Mouse (Mus musculus) thymus, adult 2 months (tissue): Measurements from ENCODE around the gene Kmt2b.

ENCODE experiments used
- CTCF ChIP-seq: fragments of 200-500 bp; IDR thresholded peaks from 2 replicates; pipeline ENCODE4 v1.5.1; 2012; ENCODE audit warnings: mild to moderate bottlenecking, control low read depth, low read length, moderate library complexity, borderline replicate concordance; ENCODE audit not compliant: control insufficient read depth, poor library complexity, insufficient read depth; ENCODE audit errors: extremely low read depth
- POLR2A ChIP-seq: fragments of 200-500 bp; IDR thresholded peaks from 2 replicates; pipeline ENCODE4 v1.6.1; 2012; ENCODE audit warnings: mild to moderate bottlenecking, low read length, control low read depth, moderate library complexity; ENCODE audit not compliant: control insufficient read depth, poor library complexity, insufficient read depth; ENCODE audit errors: extremely low read depth

DNA sequence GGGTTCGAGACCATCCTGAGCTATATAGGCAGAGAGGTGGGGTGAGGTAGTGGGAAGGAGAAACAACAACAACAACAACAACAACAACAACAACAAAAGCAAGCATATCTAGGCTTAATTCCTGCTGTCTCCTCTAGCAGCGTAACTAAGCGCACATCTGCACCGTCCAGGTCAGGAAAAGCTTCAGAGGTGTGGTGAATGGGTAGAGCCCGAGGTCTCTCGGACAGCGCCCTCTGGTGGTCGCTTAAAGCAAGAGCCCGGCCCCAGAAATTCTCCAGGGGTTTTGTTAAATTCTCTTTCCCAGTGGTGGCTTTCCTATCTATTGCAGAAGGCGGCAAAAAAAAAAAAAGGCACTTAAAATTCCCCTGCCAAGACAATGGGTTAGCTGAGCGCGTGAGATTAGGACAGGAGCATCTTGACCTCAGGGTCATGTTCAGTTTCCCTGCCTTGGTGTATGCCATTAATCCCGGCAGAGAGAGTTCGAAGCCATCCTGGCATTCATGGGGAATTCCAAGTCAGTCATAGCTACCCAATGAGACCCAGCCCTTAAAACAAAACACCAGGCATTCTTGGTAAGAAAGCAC, 25.1 kb upstream of the Kmt2b start:
- TF ChIP-seq CTCF (peak; percentile 72; the same call in 1 of the 2 replicates), POLR2A (no peak)
